Mouse (Mus musculus): ENCODE measurements around the gene Lck.

Gene Lck

DNA sequence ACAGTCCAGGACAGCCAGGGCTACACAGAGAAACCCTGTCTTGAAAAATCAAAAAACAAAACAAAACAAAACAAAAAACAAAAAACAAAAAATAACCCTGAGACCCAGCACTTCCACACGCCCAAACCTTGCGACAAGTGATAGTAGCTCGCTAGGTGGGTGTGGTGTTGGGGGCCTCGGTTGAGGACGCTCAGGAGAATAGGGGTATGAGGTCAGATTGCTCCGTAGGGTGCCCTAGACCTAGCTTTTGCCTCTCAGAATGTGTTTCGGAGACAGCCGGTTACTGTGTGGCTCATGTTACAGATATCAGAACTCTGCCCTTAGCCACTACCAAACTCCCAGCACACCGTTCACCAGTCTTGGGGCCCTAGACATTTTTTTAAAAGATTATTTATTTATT lies 12.3 kb upstream of the Lck start:
- no peak for DNase-seq (ENCODE audit: low read depth, low spot score)

DNA sequence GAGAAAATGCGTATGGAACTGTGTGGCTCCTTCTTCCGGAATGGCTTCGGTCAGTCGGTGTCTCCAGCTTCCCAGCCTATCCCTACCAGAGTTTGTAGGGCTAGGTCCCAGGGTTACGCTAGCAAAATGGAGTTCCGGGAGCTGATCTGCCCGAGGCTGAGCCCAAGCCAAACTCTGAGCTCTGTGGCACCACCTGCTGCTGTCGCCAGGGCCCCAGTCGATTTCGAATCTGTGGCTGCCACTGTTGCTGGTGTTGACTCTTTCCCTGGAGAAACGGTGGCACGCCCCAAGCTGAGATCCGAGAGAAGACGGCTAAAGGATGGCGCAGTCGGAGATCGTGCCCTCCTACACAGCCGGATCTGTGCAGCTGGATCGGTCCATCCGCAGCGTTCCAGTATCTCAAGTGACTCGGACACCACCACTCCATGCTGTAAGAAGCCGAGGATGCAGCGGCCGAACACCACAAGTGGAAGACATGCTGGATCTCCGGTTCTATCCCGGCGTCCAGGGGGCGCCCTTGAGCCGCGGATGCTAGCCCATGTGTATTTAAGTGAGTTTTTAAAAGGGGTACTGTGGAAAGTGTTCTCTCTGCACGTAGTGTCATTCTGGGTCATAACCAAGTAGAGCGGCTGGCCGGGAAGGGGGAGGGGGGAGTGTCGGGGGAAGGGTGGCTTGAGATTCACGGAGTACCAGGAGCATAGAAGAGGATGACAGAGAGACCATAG lies 11.6 kb upstream of the Lck start:
- DNase-seq (ENCODE audit: low read depth, low spot score), result peak; percentile 92

DNA sequence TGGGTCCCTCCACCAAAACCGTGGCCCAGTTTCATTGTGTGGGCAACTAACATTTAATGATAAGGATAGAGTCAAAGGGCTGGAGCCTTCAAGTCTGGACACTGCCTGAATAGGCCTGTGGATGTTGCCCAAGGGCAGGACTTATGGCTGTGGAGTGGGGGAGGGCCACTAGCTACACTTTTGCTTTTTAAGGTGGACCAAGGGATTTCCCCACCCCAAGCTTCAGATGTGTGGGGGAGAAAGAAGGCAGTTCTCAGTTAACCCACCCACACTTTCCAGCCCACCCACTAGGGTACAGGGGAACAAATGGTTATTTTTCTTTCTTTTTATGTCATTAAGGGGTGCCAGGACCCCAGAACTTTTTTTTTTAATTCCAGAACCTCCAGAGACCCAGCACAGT lies 10.9 kb upstream of the Lck start:
- no peak for DNase-seq (ENCODE audit: low read depth, low spot score)

DNA sequence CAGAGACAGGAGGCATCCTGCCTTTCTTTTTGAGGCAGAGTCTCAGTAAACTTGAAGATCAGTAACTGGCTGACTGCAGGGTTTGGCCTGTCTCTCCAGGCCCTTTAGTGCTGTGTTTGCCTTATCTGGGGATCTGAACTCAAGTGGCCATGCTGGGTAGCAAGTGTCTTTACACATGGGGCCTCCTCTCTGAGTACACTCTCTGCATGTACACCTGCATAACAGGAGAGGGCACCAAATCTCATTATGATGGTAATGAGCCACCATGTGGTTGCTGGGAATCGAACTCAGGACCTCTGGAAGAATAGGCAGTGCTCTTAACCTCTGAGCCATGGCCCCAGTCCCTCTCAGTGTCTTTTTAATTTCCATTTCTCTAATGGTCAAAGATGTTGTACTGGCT lies 8.8 kb upstream of the Lck start:
- DNase-seq (ENCODE audit: low read depth, low spot score), result peak; percentile 83

DNA sequence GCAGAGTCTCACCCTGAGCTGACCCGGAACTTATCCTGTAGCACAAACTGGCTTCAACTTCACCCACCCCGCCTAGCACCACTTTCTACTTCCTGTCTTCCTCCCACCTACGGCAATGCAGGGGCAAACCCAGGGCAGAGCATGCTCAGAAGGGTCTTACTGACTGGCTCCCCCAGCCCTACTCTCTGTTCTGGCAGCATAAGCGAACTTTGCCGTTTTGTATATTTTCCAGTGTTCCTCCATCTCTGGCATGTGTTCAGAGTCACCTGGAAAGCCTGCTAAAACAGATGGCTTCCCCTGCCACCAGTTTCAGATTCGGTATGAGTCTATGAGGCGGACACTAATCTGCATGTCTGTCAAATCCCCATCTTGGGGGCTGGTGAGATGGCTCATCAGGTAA lies 6.9 kb upstream of the Lck start:
- peak; percentile 85 for DNase-seq (ENCODE audit: low read depth, low spot score)

DNA sequence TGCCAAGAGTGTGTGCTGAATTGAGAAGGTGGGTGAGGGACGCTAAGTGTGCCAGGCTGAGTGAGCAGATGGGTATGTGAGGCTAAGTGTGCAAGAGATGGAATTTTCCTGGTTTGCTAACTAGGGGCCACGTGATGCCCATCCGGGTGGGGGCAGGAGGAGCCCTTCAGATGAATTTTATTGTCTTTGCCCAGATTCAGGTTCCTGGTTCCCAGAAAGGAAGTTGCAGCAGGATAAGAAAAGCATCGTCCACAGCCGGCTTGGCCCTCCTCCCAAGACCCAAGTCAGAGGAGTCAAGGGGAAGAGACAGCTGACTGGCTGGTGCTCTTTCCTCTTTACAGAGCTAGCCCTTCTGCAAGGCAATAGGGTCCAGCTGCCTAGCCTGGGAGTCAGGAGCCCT lies 5.0 kb upstream of the Lck start, which contains the start of gene Fam167b:
Gene Fam167b, minus strand, starts transcription at position 84 of the 400 bp plus-strand sequence.
- DNase-seq (ENCODE audit: low read depth, low spot score), result no peak

DNA sequence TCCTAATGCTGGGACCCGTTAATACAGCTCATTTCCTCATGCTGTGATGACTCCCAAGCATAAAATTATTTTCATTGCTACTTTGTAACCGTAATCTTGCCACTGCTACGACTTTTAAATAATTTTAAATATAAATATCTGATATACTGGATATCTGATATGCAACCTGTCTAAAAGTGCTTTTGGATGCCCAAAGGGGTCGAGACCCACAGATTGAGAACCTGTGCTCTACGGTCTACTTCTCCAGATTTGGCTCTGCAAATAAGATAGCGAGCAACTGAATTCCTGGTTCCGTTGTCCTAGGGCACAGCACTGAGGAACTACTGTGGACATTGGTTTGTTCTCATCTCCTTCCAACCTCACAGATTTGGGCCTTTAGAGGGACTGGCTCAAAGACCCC lies 4.2 kb upstream of the Lck start:
- DNase-seq (ENCODE audit: low read depth, low spot score), result no peak

DNA sequence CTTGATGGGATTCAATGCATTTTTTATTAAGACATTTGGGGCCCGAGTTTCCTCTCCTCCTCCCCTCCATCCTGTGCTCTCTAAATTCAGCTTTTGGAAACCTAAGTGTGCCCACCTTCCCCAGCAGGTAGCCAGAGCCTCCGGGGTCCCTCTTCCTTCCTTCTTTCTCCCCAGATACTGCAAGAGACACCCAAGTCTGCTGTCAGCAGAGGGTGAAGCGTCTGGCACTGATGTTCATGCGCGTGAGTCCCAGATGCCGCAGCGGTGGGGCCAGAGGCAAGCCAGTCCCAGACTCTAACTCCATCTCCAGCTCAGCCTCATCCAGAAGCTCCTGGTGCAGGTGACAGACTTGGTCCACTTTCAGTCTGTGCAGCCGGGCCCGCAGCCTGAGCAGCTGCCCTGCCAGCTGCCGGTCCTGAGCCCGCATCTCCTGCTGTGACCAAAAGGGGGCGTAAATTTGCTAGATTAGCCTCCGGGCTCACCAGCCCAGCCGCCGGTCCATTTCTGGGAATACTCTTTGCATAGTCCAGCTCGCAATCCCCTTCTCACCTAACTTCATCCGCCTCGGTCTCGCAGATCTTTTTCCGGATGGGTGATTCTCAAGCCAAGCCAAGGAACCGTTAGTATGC lies 3.5 kb upstream of the Lck start:
- DNase-seq (ENCODE audit: low read depth, low spot score), result peak; percentile 63

DNA sequence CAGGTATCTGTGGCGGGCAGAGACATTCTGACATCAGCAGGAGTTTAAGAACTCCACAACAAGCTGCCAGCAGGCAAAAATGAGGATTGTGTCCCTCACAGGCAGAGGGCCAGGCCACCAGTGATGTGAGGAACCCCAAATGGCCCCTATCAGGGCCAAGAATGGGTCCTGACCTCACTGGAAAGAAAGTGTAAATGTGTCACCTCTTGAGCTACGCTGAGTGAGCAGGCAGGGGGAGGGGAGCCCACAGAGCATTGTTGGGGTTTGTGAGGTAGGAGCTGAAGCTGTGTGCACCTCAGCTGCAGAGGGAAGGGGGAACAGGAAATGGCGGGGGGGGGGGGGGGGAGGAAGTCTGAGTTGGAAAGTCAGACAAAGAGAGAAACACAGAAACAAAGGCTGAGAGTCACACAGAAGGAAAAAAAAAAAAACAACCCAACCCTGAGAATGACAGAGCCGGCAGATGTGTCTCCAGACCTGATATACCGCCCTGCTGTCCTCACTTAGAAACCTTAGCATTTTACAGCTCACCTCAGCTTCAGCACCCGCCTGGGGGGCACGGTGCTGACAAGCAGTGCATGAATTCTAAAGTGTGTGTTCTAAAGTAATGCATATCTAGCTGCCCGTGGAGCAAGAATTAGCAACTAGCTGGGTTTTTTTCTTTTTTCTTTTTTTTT lies 1.9 kb upstream of the Lck start:
- DNase-seq (ENCODE audit: low read depth, low spot score), result no peak

DNA sequence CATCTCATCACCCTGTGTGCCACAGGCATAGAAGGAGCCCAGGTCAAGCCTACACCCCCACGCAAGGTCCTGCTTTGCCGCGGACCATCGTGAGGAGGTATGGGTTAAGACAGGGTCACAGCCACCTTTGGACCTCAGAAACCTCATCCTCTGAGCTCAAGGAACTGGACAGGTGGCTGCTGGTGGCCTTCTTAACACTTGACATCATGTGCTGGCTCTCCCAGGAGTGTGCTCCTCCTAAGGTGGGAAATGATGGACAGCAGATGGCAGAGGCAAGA lies 409 bp downstream of the Lck start:
- DNase-seq (ENCODE audit: low read depth, low spot score), result no peak

DNA sequence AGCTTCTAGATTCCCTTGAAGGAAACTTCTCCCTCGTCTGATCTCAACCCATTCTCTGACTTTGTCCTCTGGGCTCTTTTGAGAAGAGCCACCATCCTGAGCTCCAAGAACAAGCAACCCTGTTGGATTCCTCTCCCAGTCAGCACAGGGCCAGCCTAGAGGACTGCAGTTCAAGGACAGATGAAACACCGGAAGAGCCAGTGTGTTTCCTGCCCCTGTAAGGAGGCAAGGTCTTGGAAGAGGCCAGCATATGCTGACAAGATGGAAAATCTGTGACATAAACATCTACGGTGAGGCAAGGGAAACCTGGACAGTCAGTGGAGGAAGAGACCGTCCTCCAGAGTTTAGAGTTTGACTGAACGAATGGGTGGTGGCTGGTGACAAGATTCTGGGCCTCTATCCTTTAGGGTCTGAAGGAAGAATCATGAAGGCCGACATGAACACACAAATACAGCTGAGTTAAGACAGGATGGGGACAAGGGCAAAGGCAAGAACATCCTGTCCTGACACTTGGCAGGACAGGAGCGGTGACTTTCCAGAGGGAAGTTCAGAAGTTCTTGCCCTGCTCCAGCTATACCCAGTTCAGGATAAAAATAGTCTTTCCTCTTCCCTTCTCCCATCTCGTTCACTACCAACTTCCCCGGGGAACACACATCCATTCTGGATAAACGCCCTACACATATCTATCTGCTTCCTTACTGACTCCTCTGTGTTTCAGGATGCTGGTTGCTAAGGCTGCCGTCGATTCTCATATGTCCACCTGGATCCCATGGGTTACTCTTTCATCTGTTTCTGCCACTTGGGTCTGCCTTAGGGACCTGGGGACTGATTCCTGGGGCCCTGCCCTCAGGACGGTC lies 977 bp downstream of the Lck start:
- no peak for DNase-seq (ENCODE audit: low read depth, low spot score)

DNA sequence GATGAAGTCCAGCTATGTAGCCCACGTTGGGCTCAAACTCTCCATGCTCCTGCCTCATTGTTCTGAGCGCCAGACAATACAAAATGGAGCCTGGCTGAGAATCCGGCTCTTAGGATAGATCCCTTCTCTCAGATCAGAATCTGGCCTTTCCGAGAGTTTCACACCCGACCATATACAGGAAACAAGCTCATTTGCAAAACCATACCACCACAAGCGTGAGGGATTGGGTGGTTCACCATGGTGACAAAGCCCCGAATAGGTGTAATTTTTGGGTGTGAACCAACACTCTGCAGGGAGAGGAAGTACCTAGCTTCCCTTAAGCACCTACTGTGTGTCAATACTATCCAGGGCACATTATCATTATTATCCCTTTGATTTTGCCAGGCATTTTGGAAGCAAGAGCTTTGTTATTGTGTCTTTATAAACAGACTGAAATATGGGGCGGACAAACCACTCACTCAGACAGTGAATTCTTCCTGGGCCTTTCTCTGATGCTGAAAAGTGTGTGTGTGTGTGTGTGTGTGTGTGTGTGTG lies 1.8 kb downstream of the Lck start:
- peak; percentile 81 for DNase-seq (ENCODE audit: low read depth, low spot score)

DNA sequence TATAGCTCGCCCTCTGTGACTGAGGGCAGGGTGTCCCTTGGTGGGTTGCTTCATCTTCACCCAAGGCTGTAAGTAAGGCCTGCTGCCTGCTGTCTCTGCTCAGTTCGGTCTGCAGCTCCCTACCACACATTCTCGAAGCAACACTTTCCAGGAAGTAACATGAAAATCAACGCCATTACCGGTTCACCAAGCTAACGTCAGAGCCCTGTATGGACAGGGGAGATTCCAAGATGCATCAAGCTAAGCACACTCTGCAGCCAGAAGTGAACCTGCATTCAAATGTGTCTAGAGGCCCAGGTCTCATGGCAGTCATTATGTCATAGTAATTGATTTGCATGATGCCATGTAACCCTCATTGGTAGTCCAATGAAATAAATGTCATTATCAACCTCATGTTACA lies 3.4 kb downstream of the Lck start:
- DNase-seq (ENCODE audit: low read depth, low spot score), result no peak

DNA sequence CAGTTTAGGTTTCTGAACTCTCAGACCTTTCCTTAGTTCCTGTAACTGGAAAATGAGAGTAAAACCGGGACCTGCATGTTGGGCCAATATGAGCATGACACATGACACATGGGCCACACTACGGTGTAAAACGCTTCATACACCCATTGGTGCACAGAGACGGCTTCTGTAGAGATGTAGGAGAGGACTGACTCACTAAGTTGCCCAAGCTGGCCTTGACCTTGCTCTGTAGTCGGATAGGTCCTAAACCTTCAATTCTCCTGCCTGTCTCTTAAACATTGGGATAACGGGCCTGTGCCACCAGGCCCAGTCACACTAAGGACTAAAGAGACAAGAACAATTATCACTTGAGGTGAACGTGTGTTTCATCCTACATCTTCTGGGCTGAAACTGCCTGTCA lies 5.1 kb downstream of the Lck start:
- DNase-seq (ENCODE audit: low read depth, low spot score), result no peak

DNA sequence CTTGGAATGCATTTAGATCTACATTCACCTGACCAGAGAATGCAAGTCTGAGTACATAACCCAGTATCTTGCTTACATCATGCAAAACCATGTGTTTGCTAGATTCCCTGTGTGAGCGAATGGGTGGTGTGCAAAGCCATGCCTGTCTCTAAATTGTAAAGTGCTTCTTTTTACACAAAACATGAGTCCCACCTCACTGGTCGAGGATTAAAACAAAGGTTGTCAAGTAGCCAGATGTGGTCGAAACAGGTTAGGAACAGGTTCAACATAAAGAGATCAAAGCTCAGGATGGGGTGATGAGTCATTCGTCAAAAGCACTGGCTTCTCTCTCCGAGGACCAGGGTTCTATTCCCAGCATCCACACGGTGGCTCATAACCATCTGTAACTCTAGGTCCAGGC lies 8.3 kb downstream of the Lck start:
- peak; percentile 21 for DNase-seq (ENCODE audit: low read depth, low spot score)

DNA sequence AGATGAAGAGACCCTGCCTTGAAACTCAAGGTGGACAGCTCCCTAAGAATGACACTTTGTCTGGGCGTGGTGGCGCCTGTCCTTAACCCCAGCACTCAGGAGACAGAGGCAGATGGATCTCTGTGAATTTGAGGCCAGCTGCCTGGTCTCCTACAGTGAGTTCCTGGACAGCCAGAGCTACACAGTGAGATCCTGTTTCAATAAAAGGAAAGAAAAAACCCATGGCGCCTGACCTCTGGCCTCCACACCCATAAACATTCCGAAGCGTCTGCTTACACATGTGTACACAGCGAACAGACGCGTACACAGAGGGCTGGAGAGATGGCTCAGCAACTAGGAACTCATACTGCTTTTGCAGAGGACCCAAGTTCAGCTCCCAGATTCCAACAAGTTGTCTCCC lies 9.7 kb downstream of the Lck start:
- DNase-seq (ENCODE audit: low read depth, low spot score), result no peak

DNA sequence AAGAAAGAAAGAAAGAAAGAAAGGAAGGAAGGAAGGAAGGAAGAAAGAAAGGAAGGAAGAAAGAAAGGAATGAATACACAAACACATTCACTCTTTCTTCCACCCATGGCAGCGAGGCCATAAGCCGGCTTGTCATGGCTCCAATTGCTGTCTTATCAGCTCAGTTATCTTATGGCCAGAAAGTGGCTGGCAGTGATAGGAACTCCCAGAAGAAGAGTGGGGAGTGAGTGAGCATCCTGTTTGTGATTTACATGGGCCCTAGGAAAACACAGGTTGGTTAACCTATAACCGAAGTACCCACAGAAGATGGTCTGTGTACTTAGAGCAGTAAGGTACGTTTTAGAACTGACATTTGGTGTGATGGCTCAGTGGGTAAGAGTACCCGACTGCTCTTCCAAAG lies 12.3 kb downstream of the Lck start:
- no peak for DNase-seq (ENCODE audit: low read depth, low spot score)

DNA sequence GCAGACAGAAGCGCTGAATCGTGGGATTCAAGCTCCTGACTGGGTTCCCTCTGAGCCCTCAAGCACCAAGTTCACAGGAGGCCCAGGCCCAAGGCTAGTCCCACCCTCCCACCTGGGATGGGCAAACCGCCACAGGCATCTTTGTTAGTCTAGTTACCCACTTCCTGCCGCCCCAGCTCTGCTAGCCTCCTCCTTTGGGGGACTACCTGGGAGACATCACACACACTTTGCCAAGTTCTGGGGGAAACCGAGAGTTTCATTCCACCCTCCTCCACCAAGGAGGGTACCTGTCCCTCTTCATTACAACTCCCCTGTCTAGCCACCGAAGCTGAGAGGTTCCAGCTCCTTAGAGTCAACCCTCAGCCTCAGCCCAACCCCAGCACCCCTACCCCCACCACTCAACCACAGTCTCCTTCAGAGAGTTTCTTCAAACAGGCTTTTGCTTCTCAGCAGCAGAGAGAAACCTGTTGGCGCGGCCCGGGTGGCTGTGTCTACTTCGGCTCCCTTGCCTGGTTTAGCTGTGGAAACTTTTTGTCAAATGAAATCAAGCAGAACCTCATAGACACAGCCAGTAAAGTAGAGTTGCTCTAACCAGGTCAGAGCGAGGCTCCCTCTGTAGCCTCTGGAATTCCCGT lies 15.0 kb downstream of the Lck start:
- DNase-seq (ENCODE audit: low read depth, low spot score), result no peak

DNA sequence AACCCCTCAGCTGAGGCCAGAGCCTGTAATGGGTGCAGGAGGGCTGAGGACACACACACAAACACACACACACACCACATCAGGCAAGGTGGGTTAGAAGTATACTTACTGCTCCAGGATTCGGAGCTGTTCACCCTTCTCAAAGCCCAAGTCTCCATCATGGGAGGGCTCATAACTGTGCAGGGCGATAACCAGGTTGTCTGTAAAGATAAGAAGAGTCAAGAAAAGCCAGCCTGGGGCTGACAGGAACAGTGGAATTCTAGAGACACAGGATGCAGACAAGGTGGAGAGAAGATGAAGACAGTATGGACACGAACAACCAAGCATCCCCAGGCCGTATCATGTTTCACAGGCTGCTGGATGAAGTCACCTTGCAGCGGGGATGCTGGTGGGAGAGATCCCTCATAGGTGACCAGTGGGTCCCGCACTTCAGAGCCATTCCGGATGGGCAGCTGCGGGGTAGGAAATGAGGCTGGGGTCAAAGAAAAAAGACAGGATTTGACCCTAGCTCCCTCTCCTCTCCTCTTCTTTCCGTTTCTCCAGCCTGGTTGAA lies 16.1 kb downstream of the Lck start:
- no peak for DNase-seq (ENCODE audit: low read depth, low spot score)

DNA sequence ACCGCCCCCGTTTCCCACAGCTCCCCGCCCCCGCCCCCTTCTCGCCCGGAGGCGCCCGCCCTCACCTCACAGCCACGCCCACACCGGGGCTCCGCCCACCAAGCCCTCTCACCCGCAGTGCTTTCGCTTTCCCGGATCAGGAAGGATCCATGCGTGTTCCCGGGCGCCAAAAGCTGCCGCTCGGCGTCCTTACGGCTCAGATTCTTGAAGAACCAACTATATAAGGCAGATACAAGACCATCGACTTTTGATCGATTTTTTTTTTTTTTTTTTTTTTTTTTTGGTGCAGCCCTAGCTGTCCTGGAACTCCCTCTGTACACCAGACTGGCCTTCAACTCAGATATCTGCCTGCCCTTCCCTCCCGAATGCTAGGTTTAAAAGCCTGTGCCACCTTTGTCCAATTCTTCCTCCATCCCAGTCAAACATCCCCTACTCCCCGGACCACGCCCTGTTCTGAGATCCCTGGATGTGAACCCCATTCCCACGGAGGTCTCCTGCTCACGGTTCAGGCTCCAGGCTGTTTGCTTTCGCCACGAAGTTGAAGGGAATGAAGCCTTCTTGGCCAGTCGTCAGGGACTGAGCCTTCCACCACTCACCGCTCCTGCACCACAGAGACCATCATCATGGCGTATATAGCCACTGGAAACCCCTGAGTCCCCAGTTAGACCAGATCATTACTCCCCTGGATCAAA lies 16.8 kb downstream of the Lck start:
- DNase-seq (ENCODE audit: low read depth, low spot score), result peak; percentile 91
